Mouse (Mus musculus) liver, postnatal 0 days (tissue): ENCODE data around the gene Lrrc28.

ENCODE experiments used
- CTCF ChIP-seq: sonication (generic); IDR thresholded peaks from 2 replicates; pipeline ENCODE4 v1.5.1; 2016; ENCODE audit warnings: antibody characterized with exemption, low read depth
- EP300 ChIP-seq: IDR thresholded peaks from 2 replicates; pipeline ENCODE4 v1.6.1; 2016; ENCODE audit warnings: antibody characterized with exemption, low read depth, mild to moderate bottlenecking

GRCm38 (mm10) chr7:67652211-67652610 lies 7.1 kb upstream of the Lrrc28 start:
- TF ChIP-seq CTCF (no peak), EP300 (no peak; the same call in 1 of the 2 replicates)
